Mouse (Mus musculus) cerebellum, adult 18-20 months (tissue): Measurements from ENCODE around the gene Zfp87.

Experiments
- DNase-seq, 2 experiments: peaks; one replicate each; pipeline ENCODE4 v3.0.0; 2021

The Zfp87 gene

GRCm38 (mm10) chr13:67525753-67526410, at the start of gene Zfp87, which contains the start of gene Gm26965:
Gene Zfp87, minus strand, starts transcription at chr13:67526177.
Gene Gm26965, minus strand, starts transcription at chr13:67526151.
- peak; percentile 91 to 96 for DNase-seq

GRCm38 (mm10) chr13:67572591-67573189, 46.7 kb upstream of the Zfp87 start:
- DNase-seq, result no peak

DNA sequence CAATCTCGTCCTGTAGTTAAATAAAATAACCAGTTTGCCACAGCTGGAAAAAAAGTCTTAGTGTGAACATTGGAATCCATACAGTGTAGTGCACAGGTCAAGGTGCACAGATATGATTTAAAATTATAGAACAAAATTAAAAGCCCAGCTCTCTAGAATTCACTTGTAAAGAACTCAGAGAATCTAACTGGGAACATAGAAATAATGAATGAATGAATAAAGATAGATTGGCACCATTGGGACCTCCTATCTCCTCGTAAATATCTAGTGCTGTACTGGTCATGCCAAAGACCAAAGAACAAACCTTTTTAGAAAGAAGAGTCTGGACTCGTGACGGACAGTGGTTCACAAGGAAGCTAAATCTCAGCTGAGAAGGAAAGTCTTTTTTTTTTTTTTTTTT, 27.8 kb upstream of the Zfp87 start, which contains the start of gene Zfp748:
Gene Zfp748, minus strand, starts transcription at position 101 of the 400 bp plus-strand sequence.
- DNase-seq, result no peak

DNA sequence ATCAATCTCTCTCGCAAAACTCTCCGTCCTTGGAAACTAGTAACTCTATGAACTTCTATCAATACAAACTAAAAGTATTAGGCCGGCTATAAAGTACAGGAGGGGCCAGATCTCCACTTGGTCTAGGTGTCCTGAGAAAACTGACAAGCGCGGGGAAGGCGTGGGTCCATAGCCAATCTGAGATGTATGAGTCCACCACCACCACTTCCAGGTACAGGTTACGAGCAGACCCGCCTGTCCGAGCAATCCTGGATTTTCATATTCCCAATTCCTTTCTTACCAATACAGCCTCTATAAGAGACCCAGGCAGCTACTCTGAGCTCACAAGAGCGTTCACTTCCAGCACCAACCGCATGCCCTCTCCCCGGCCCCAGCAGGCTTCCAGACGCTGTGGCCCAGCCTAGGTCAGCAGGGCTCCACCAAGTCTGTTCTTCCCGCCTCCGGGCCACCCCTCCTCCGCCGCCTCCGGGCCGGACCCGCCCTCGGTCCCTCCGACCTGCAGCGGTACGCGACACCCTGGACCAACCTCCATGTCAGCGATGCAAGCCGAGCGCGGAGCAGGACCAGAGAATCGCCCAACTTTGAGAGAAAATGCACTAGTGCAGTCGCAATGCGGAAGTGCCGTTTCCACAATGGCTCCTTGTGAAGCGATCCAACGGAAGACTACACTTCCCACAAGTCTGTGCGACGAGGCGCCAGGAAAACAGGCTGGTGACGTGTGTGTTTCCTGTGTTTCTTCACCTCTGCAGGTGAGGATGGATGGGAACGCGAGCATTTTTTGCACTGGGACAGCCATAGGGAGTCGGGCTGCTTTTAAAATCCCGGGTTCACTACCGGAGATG, 26.7 kb upstream of the Zfp87 start:
- DNase-seq, result peak; percentile 89 to 97

DNA sequence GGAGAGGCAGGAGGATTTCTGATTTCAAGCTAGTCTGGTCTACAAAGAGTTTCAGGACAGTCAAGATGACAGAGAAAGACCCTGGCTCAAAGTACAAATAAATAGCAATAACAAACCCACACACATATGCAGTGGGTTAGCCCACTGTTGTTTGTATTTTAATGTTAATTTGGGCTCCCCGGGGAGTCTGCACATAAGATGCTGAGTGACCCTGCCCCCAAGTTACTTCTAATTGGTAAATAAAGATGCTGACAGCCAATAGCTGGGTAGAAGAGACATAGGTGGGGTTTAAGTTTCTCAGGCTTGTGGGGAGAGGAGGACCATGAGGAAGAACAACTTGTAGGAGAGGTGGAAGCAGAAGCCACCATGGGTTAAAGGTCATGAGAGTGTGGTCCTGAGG, 20.0 kb upstream of the Zfp87 start:
- no peak for DNase-seq

DNA sequence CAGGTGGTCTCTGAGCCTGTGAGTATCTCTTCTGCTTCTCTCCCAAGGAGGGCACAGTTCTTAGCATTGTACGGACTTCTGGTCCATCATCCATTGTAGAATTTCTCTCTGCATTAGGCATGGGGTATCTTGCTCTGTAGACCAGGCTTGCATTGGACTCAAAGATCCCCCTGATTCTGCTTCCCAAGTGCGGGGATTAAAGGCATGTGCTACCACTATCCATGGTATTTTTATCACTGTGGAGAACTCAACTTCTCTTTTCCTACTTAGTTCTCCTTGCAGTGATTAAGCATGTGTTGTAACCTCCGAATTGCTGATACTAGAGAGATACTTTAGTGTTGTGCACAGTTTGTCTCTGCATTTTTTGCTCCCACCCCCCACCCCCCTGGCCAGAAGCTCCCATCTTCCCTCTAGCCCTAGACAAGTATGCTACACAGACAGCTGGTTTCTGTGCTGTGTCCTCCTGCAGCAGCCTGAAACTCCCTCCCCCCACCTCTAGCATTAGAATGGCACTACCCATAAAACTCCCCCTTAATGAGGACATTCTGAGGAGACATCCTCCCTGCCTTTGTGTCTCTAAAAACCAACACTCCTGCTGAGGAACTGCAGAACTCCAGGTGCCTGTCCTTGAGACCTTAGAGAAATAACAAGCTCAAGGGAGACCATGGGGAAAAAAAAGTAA, 1.2 kb upstream of the Zfp87 start:
- no peak for DNase-seq

DNA sequence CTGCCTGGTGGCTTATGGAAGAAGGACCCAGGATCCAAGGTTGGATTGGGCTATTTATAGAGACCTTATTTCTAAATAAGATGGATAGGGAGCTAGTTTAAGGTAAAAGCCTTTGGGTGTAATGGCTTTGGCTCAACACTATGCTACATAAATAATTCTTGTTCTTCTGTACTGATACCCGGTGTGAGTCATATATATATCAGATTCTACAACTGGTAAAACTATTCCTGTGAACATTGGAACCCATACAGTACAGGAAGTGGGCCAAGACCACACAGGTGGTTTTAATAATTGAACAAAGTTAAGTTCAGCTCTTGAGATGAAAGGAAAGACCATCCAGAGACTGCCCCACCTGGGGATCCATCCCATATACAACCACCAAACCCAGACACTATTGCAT, 25.1 kb downstream of the Zfp87 start:
- DNase-seq, result no peak

DNA sequence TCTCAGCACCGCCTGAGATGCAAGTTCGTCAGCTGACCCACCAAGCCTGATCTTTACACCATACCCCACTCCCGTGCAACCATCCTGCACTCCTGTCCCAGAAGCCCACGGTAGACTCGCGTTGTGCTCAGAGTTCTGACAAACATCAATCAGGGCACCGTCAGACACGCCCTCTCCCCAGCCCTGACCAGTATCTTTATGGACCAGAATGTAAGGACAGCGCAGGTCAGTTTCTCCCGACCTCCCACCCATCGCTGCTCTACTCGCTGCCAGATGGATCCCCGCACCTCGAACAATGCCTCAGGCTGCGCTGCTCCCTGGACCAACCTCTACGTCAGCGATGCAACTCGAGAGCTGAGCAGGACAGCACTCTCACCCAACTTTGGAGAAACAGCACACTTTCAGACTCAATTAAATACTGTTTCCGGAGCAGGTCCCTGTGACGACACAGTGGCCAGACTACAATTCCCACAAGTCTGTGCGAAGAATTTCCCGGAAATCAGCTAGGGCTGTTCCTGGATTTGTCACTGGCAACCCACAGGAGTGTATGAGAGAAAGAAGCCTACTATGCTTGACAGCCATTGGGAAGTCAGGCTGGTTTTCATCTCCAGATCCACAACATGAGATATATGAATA, 25.8 kb downstream of the Zfp87 start, which contains the start of gene Zfp58:
Gene Zfp58, minus strand, starts transcription at position 472 of the 636 bp plus-strand sequence.
- DNase-seq, result peak; percentile 82 to 90

GRCm38 (mm10) chr13:67495631-67496030, 30.3 kb downstream of the Zfp87 start:
- no peak for DNase-seq

DNA sequence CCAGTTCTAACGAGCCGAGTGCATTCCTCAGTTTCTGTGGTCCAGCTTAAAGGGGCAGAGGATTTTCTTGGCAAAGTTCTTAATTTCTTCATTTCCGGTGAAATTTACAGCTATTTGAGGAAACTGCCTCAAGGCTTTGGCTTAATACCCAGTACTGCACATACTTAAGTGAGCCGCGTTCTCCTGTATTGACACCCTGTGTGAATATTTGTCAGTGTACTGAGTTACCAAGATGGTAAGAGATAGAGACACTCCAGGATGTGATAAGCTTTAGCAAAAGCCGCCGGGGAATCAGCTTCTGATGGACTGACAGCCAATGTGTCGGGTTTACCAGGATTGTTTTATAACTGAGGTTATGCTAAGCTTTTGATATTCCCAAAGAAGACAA, 41.6 kb downstream of the Zfp87 start:
- DNase-seq, result no peak

- DNase-seq, result peak; percentile 89 to 94
Observed at GRCm38 (mm10) chr13:67483625-67484423, 42.2 kb downstream of the Zfp87 start, which contains the start of gene Zfp874b. Gene Zfp874b, minus strand, starts transcription at chr13:67484258.

DNA sequence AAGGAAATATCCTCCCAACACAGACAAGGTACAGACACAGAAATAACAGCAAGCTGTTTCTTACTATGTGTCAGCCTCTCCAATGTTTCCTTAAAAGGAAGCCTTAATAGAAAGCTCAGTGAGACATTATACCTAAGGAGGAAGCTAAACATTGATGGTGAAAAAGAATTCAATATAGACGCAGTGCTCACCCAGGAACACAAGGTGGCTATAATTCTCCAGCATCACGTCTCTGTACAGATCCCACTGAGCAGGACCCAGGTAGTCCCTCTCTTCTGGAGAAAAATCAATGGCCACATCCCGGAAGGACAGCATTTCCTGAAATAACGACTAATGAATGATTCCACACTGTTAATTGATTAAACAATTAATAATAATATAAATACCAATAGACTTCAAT, 44.4 kb downstream of the Zfp87 start:
- DNase-seq, result no peak

- DNase-seq, result no peak
Observed at GRCm38 (mm10) chr13:67469274-67469673, 56.7 kb downstream of the Zfp87 start.
